Mouse (Mus musculus): ENCODE measurements around the gene Olfr1416. TPM values are rescaled to one million over a fixed set of nuclear protein-coding genes. Genes with fewer than 3 reads are reported as not detected.
A peak's percentile ranks its signal among the peaks of the same experiment; 100 is the strongest.
"Not testable (repeated sequence)": the region's sequence is repeated elsewhere in the genome, so short reads cannot be mapped to it uniquely, and the experiment has no call there.

Gene Olfr1416
- polyA plus RNA-seq (2014; fragmentation: Nextera tagmentation; extraction: Ambion mirVana) = not detected in 2 replicates

- Histone ChIP-seq H3K4me2 (no peak within 1 kb of the TSS), H3K9ac (no peak within 1 kb of the TSS), H3K4me1 (ENCODE audit: insufficient read depth) (no peaks in the 10 kb centered on the region), H3K36me3 (ENCODE audit: insufficient read depth) (no peaks in the 10 kb centered on the region), H3K27me3 (ENCODE audit: insufficient read depth, low read length) (no peaks in the 10 kb centered on the region), H3K9me3 (ENCODE audit: low read depth, low read length) (no peaks in the 10 kb centered on the region), H3K27ac (ENCODE audit: low read depth) (no peak within 1 kb of the TSS), H3K4me3 (ENCODE audit: low read depth, low read length) (no peak within 1 kb of the TSS)
- DNase-seq = no peak
- no peak for ATAC-seq (ENCODE audit: insufficient read depth)
- no peak for TF ChIP-seq CTCF (IDR thresholded peaks at IDR 0.05; ENCODE audit: low read depth)
Measured at GRCm38 (mm10) chr1:92485013-92485412, at the start of gene Olfr1416. Gene Olfr1416 (minus strand): TSS chr1:92485113.

GRCm38 (mm10) chr1:92523764-92524163, 38.9 kb upstream of the Olfr1416 start:
- Histone ChIP-seq H3K36me3 (ENCODE audit: insufficient read depth) (no peaks in the 10 kb centered on the region), H3K4me1 (ENCODE audit: insufficient read depth) (no peaks in the 10 kb centered on the region), H3K27ac (ENCODE audit: low read depth) (no peak overlapping the region), H3K4me2 (no peak overlapping the region), H3K27me3 (ENCODE audit: insufficient read depth, low read length) (no peaks in the 10 kb centered on the region), H3K9ac (no peak overlapping the region), H3K9me3 (ENCODE audit: low read depth, low read length) (no peaks in the 10 kb centered on the region), H3K4me3 (ENCODE audit: low read depth, low read length) (no peak overlapping the region)
- DNase-seq (no peak), ATAC-seq (ENCODE audit: insufficient read depth) (no peak)
- no peak for TF ChIP-seq CTCF (IDR thresholded peaks at IDR 0.05; ENCODE audit: low read depth)
- WGBS = 80% methylated on average over 3 of the region's 3 CpGs

DNA sequence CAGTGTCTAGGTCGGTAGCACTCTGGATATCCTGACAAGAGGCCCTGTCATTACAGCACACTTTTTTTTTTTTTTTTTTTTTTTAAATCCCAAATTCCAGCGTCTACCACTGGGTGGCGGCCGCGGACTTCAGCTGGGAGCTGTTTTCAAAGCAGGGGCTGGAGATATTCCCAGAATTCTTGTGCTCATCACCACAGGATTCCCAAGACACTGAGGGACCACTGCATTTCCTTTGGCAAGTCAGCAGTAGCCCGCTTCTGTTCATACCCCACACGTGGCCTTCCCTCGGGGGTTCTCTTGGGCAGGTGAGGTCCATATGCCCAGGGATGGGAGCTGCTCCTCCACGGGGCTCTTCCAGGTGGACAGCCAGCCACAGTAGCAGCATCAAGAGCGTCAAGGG, 36.5 kb upstream of the Olfr1416 start:
- H3K27me3 ChIP-seq (ENCODE audit: insufficient read depth, low read length) = no peaks in the 10 kb centered on the region
- no peak overlapping the region for H3K4me2 ChIP-seq
- no peak overlapping the region for H3K9ac ChIP-seq
- H3K4me3 ChIP-seq (ENCODE audit: low read depth, low read length) = no peak overlapping the region
- H3K36me3 ChIP-seq (ENCODE audit: insufficient read depth) = no peaks in the 10 kb centered on the region
- peak; percentile 72 for TF ChIP-seq CTCF (IDR thresholded peaks at IDR 0.05; ENCODE audit: low read depth)
- ATAC-seq (ENCODE audit: insufficient read depth) = no peak
- peak; percentile 80 for DNase-seq
- H3K9me3 ChIP-seq (ENCODE audit: low read depth, low read length) = no peaks in the 10 kb centered on the region
- 17% methylated on average over 10 of the region's 10 CpGs for WGBS
- no peak overlapping the region for H3K27ac ChIP-seq (ENCODE audit: low read depth)
- H3K4me1 ChIP-seq (ENCODE audit: insufficient read depth) = no peaks in the 10 kb centered on the region

DNA sequence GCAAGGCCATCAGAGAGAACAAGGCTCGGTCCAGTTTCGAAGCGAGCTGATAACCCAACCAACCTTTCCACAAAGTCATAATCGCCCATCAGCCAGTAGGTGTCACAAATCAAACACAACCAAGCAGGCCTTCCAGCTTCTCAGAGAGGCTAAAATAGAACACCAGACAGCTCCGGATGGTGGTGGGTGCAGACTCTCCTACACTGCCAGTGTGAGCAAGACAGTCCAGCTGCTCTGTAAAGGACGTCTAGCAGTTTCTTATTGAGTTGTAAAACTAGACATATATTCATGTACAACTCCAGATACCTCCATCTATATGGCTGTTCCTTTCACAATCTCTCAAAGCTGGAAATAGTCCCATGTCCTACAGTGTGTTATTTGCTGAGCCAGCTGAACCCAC, 34.1 kb upstream of the Olfr1416 start:
- H3K4me2 ChIP-seq = no peak overlapping the region
- no peaks in the 10 kb centered on the region for H3K27me3 ChIP-seq (ENCODE audit: insufficient read depth, low read length)
- no peak overlapping the region for H3K4me3 ChIP-seq (ENCODE audit: low read depth, low read length)
- H3K9ac ChIP-seq = no peak overlapping the region
- no peak for TF ChIP-seq CTCF (IDR thresholded peaks at IDR 0.05; ENCODE audit: low read depth)
- DNase-seq (no peak), ATAC-seq (ENCODE audit: insufficient read depth) (no peak)
- no peaks in the 10 kb centered on the region for H3K36me3 ChIP-seq (ENCODE audit: insufficient read depth)
- no peaks in the 10 kb centered on the region for H3K9me3 ChIP-seq (ENCODE audit: low read depth, low read length)
- WGBS = 73% methylated on average over 6 of the region's 6 CpGs
- no peaks in the 10 kb centered on the region for H3K4me1 ChIP-seq (ENCODE audit: insufficient read depth)
- H3K27ac ChIP-seq (ENCODE audit: low read depth) = no peak overlapping the region

GRCm38 (mm10) chr1:92518561-92518960, 33.6 kb upstream of the Olfr1416 start, which contains the start of gene Olfr1414:
Gene Olfr1414 (minus strand): TSS chr1:92518661.
- no peak within 1 kb of the TSS for H3K27ac ChIP-seq (ENCODE audit: low read depth)
- no peak for TF ChIP-seq CTCF (IDR thresholded peaks at IDR 0.05; ENCODE audit: low read depth)
- ATAC-seq (ENCODE audit: insufficient read depth) (no peak), DNase-seq (no peak)
- no peak within 1 kb of the TSS for H3K4me3 ChIP-seq (ENCODE audit: low read depth, low read length)
- no peaks in the 10 kb centered on the region for H3K9me3 ChIP-seq (ENCODE audit: low read depth, low read length)
- H3K27me3 ChIP-seq (ENCODE audit: insufficient read depth, low read length) = no peaks in the 10 kb centered on the region
- WGBS = 74% methylated on average over 3 of the region's 3 CpGs
- H3K4me1 ChIP-seq (ENCODE audit: insufficient read depth) = no peaks in the 10 kb centered on the region
- H3K9ac ChIP-seq = no peak within 1 kb of the TSS
- H3K4me2 ChIP-seq = no peak within 1 kb of the TSS
- H3K36me3 ChIP-seq (ENCODE audit: insufficient read depth) = no peaks in the 10 kb centered on the region

GRCm38 (mm10) chr1:92515390-92515789, 30.5 kb upstream of the Olfr1416 start:
- Histone ChIP-seq H3K27ac (ENCODE audit: low read depth) (no peak overlapping the region), H3K4me2 (no peak overlapping the region), H3K4me1 (ENCODE audit: insufficient read depth) (no peaks in the 10 kb centered on the region), H3K9ac (no peak overlapping the region), H3K4me3 (ENCODE audit: low read depth, low read length) (no peak overlapping the region), H3K36me3 (ENCODE audit: insufficient read depth) (no peaks in the 10 kb centered on the region), H3K27me3 (ENCODE audit: insufficient read depth, low read length) (no peaks in the 10 kb centered on the region), H3K9me3 (ENCODE audit: low read depth, low read length) (no peaks in the 10 kb centered on the region)
- no peak for ATAC-seq (ENCODE audit: insufficient read depth)
- TF ChIP-seq CTCF (IDR thresholded peaks at IDR 0.05; ENCODE audit: low read depth) = no peak
- no peak for DNase-seq
- 53% methylated on average over 11 of the region's 11 CpGs for WGBS

- H3K4me1 ChIP-seq (ENCODE audit: insufficient read depth); H3K9me3 ChIP-seq (ENCODE audit: low read depth, low read length); H3K4me2 ChIP-seq; H3K4me3 ChIP-seq (ENCODE audit: low read depth, low read length); H3K27me3 ChIP-seq (ENCODE audit: insufficient read depth, low read length); H3K27ac ChIP-seq (ENCODE audit: low read depth); H3K9ac ChIP-seq; H3K36me3 ChIP-seq (ENCODE audit: insufficient read depth); DNase-seq; ATAC-seq (ENCODE audit: insufficient read depth): not testable (repeated sequence)
- WGBS = 88% methylated on average over 4 of the region's 5 CpGs
Measured at GRCm38 (mm10) chr1:92511646-92512045, 26.7 kb upstream of the Olfr1416 start.

DNA sequence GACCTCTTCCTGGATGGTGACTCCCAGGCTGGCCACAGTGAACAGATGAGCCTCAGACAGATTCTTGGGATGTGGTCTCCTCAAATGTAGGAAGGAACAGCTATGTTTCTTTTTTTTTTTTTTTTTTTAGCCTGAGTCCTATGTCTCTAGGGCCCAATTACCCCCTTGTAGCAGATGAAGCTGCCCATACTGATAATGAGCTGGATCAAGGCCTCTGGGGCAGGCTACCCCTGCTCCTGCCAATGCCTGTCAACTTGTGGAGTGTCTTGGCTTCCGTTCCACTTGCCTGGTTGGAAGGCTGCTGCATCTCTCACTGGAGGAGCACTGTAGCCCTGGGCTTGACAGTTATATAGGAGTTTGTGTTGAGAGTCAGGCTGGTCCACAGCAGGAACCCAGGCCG, 11.1 kb upstream of the Olfr1416 start, which contains the start of gene Olfr1415:
Olfr1415 (minus strand) TSS at position 101 of the 400 bp plus-strand sequence.
- ATAC-seq (ENCODE audit: insufficient read depth) (no peak), DNase-seq (no peak)
- Histone ChIP-seq H3K9ac (no peak within 1 kb of the TSS), H3K27me3 (ENCODE audit: insufficient read depth, low read length) (no peaks in the 10 kb centered on the region), H3K4me1 (ENCODE audit: insufficient read depth) (no peaks in the 10 kb centered on the region), H3K4me2 (no peak within 1 kb of the TSS), H3K27ac (ENCODE audit: low read depth) (no peak within 1 kb of the TSS), H3K36me3 (ENCODE audit: insufficient read depth) (no peaks in the 10 kb centered on the region), H3K4me3 (ENCODE audit: low read depth, low read length) (no peak within 1 kb of the TSS), H3K9me3 (ENCODE audit: low read depth, low read length) (no peaks in the 10 kb centered on the region)
- WGBS = 86% methylated on average over 2 of the region's 2 CpGs
- no peak for TF ChIP-seq CTCF (IDR thresholded peaks at IDR 0.05; ENCODE audit: low read depth)
